Mouse (Mus musculus) myocyte (in vitro differentiated cells): Measurements from ENCODE around the gene Mex3d. TPM values are rescaled to one million over a fixed set of nuclear protein-coding genes. Genes with fewer than 3 reads are reported as not detected.

Experiments used
- H3K27me3 ChIP-seq: one replicate; pipeline ENCODE4 v1.6.1; 2011; ENCODE audit not compliant: control insufficient read depth, insufficient read depth, insufficient read length
- H3K36me3 ChIP-seq: one replicate; pipeline ENCODE4 v1.6.1; 2011; ENCODE audit not compliant: control insufficient read depth, insufficient read depth
- H3K4me2 ChIP-seq: one replicate; pipeline ENCODE4 v1.6.1; 2011; ENCODE audit warnings: low read depth, control low read depth
- H3K4me3 ChIP-seq: one replicate; pipeline ENCODE4 v1.5.1; 2011; ENCODE audit warnings: mild to moderate bottlenecking, control low read depth, moderate library complexity
- H3K79me2 ChIP-seq: one replicate; pipeline ENCODE4 v1.6.1; 2011; ENCODE audit not compliant: control insufficient read depth, insufficient read depth
- H3ac ChIP-seq: one replicate; pipeline ENCODE4 v1.6.1; 2011; ENCODE audit not compliant: control insufficient read depth, insufficient read length
- CEBPB ChIP-seq: IDR thresholded peaks from 2 replicates; pipeline ENCODE4 v1.6.1; 2011; ENCODE audit warnings: mild to moderate bottlenecking, moderate library complexity; ENCODE audit not compliant: poor library complexity, insufficient read depth, severe bottlenecking
- E2F4 ChIP-seq: IDR thresholded peaks from one replicate; pipeline ENCODE4 v1.6.1; 2011; ENCODE audit warnings: mild to moderate bottlenecking, control low read depth, moderate library complexity; ENCODE audit not compliant: insufficient read depth
- MAX ChIP-seq: IDR thresholded peaks from one replicate; pipeline ENCODE4 v1.6.1; 2011; ENCODE audit warnings: low read depth, mild to moderate bottlenecking, control low read depth
- MYOD1 ChIP-seq, 3 experiments: IDR thresholded peaks; one replicate each; pipeline ENCODE4 v1.6.1; 2011; ENCODE audit warnings: control low read depth in 2 of 3, low read depth in 2 of 3, mild to moderate bottlenecking in 2 of 3, moderate library complexity in 1 of 3; ENCODE audit not compliant: insufficient read length in 2 of 3, control insufficient read depth in 1 of 3
- MYOG ChIP-seq, 3 experiments: IDR thresholded peaks; one replicate each; pipeline ENCODE4 v1.6.1; 2011; ENCODE audit warnings: control low read depth in 2 of 3, low read depth in 2 of 3, mild to moderate bottlenecking in 2 of 3; ENCODE audit not compliant: insufficient read length in 2 of 3, control insufficient read depth in 1 of 3, insufficient read depth in 1 of 3
- POLR2A ChIP-seq: IDR thresholded peaks from one replicate; pipeline ENCODE4 v1.6.1; 2011; ENCODE audit warnings: low read depth, mild to moderate bottlenecking, control low read depth, moderate library complexity; ENCODE audit not compliant: insufficient read length
- POLR2AphosphoS2 ChIP-seq: IDR thresholded peaks from one replicate; pipeline ENCODE4 v1.6.1; 2011; ENCODE audit warnings: low read depth, control low read depth; ENCODE audit not compliant: insufficient read length
- REST ChIP-seq: IDR thresholded peaks from one replicate; pipeline ENCODE4 v1.6.1; 2011; ENCODE audit warnings: mild to moderate bottlenecking, control low read depth, moderate library complexity; ENCODE audit not compliant: insufficient read depth, insufficient read length
- SRF ChIP-seq: IDR thresholded peaks from one replicate; pipeline ENCODE4 v1.6.1; 2011; ENCODE audit warnings: low read depth; ENCODE audit not compliant: control insufficient read depth, insufficient read length
- TCF12 ChIP-seq: IDR thresholded peaks from one replicate; pipeline ENCODE4 v1.6.1; 2011; ENCODE audit warnings: mild to moderate bottlenecking, control low read depth; ENCODE audit not compliant: poor library complexity, insufficient read depth, severe bottlenecking
- TCF3 ChIP-seq: IDR thresholded peaks from one replicate; pipeline ENCODE4 v1.6.1; 2011; ENCODE audit warnings: low read depth, control low read depth; ENCODE audit not compliant: insufficient read length
- USF1 ChIP-seq: IDR thresholded peaks from one replicate; pipeline ENCODE4 v1.6.1; 2011; ENCODE audit warnings: low read depth, mild to moderate bottlenecking, control low read depth, moderate library complexity
- polyA plus RNA-seq: library from polyadenylated mRNA; unstranded; fragments of >200 nt; fragmentation: generic; extraction: Trizol; gene quantifications from one replicate; pipeline ENCODE4 v1.2.1, GENCODE M21; 2012; ENCODE audit warnings: missing spikeins

Gene Mex3d
- polyA plus RNA-seq, 1 experiment = 29.6 TPM

GRCm38 (mm10) chr10:80397524-80398173 is 10.2 kb upstream of the Mex3d start:
- peaks cover 37% of the 10 kb centered on the region for H3K79me2 ChIP-seq
- H3K4me3 ChIP-seq = peak overlapping the region; percentile 36
- H3K36me3 ChIP-seq = peaks cover 19% of the 10 kb centered on the region
- TF ChIP-seq MYOD1 (IDR thresholded peaks at IDR 0.05; ENCODE audit: control insufficient read depth in 1 of 3, insufficient read length in 2 of 3, low read depth in 2 of 3) (no peak), TCF12 (no peak), USF1 (no peak), POLR2AphosphoS2 (peak; percentile 8), CEBPB (no peak), MAX (no peak), REST (no peak)
- H3K27me3 ChIP-seq = no peaks in the 10 kb centered on the region
- peak overlapping the region; percentile 83 for H3ac ChIP-seq
- H3K4me2 ChIP-seq = peak overlapping the region; percentile 79

- no peak overlapping the region for H3ac ChIP-seq
- peak overlapping the region; percentile 79 for H3K4me2 ChIP-seq
- peak overlapping the region; percentile 36 for H3K4me3 ChIP-seq
- H3K36me3 ChIP-seq = peaks cover 19% of the 10 kb centered on the region
- peaks cover 37% of the 10 kb centered on the region for H3K79me2 ChIP-seq
- no peaks in the 10 kb centered on the region for H3K27me3 ChIP-seq
- TF ChIP-seq CEBPB (no peak), MYOG (IDR thresholded peaks at IDR 0.05; ENCODE audit: control insufficient read depth in 1 of 3, insufficient read depth in 1 of 3, insufficient read length in 2 of 3, low read depth in 2 of 3) (no peak), POLR2A (no peak), TCF12 (no peak)
Measured at GRCm38 (mm10) chr10:80396822-80397523, 9.5 kb upstream of the Mex3d start.

GRCm38 (mm10) chr10:80395025-80395627 is 7.7 kb upstream of the Mex3d start:
- Histone ChIP-seq H3K4me3 (no peak overlapping the region), H3K4me2 (no peak overlapping the region), H3K79me2 (peaks cover 37% of the 10 kb centered on the region), H3ac (no peak overlapping the region), H3K36me3 (peaks cover 19% of the 10 kb centered on the region), H3K27me3 (no peaks in the 10 kb centered on the region)
- TF ChIP-seq POLR2AphosphoS2 = no peak
- TF ChIP-seq MYOG (IDR thresholded peaks at IDR 0.05; ENCODE audit: control insufficient read depth in 1 of 3, insufficient read depth in 1 of 3, insufficient read length in 2 of 3, low read depth in 2 of 3) = no peak
- no peak for TF ChIP-seq REST
- no peak for TF ChIP-seq E2F4
- no peak for TF ChIP-seq SRF
- TF ChIP-seq USF1 = no peak
- no peak for TF ChIP-seq CEBPB
- TF ChIP-seq TCF12 = no peak
- TF ChIP-seq TCF3 = no peak
- TF ChIP-seq MYOD1 (IDR thresholded peaks at IDR 0.05; ENCODE audit: control insufficient read depth in 1 of 3, insufficient read length in 2 of 3, low read depth in 2 of 3) = no peak
- TF ChIP-seq MAX = no peak
- no peak for TF ChIP-seq POLR2A

GRCm38 (mm10) chr10:80392687-80393086 is 5.2 kb upstream of the Mex3d start:
- H3ac ChIP-seq = no peak overlapping the region
- H3K4me2 ChIP-seq = no peak overlapping the region
- H3K36me3 ChIP-seq = peaks cover 19% of the 10 kb centered on the region
- H3K79me2 ChIP-seq = peaks cover 28% of the 10 kb centered on the region
- H3K27me3 ChIP-seq = no peaks in the 10 kb centered on the region
- no peak overlapping the region for H3K4me3 ChIP-seq
- no peak for TF ChIP-seq CEBPB
- TF ChIP-seq E2F4 = no peak
- no peak for TF ChIP-seq REST
- TF ChIP-seq SRF = no peak
- no peak for TF ChIP-seq USF1
- TF ChIP-seq MYOG (IDR thresholded peaks at IDR 0.05; ENCODE audit: control insufficient read depth in 1 of 3, insufficient read depth in 1 of 3, insufficient read length in 2 of 3, low read depth in 2 of 3) = no peak
- TF ChIP-seq MAX = no peak
- TF ChIP-seq TCF3 = no peak
- TF ChIP-seq POLR2A = no peak
- TF ChIP-seq POLR2AphosphoS2 = no peak
- TF ChIP-seq MYOD1 (IDR thresholded peaks at IDR 0.05; ENCODE audit: control insufficient read depth in 1 of 3, insufficient read length in 2 of 3, low read depth in 2 of 3) = no peak
- no peak for TF ChIP-seq TCF12

- peaks cover 22% of the 10 kb centered on the region for H3K79me2 ChIP-seq
- TF ChIP-seq USF1 (no peak), MYOG (IDR thresholded peaks at IDR 0.05; ENCODE audit: control insufficient read depth in 1 of 3, insufficient read depth in 1 of 3, insufficient read length in 2 of 3, low read depth in 2 of 3) (no peak), CEBPB (no peak), MYOD1 (IDR thresholded peaks at IDR 0.05; ENCODE audit: control insufficient read depth in 1 of 3, insufficient read length in 2 of 3, low read depth in 2 of 3) (no peak), TCF12 (no peak), POLR2A (no peak), MAX (no peak), TCF3 (no peak), REST (no peak), POLR2AphosphoS2 (no peak), E2F4 (no peak), SRF (no peak)
- H3K27me3 ChIP-seq = no peaks in the 10 kb centered on the region
- H3K4me3 ChIP-seq = no peak overlapping the region
- H3ac ChIP-seq = no peak overlapping the region
- H3K4me2 ChIP-seq = no peak overlapping the region
- peaks cover 13% of the 10 kb centered on the region for H3K36me3 ChIP-seq
Measured at GRCm38 (mm10) chr10:80390697-80391096, 3.2 kb upstream of the Mex3d start.
